Mouse (Mus musculus) gastrocnemius, adult 18-20 months (tissue): Measurements from ENCODE around the gene Pkn1. TPM values are rescaled to one million over a fixed set of nuclear protein-coding genes. Genes with fewer than 3 reads are reported as not detected.
A peak's percentile ranks its signal among the peaks of the same experiment; 100 is the strongest.

ENCODE experiments used
- DNase-seq: peaks from one replicate; pipeline ENCODE4 v3.0.0; 2021; ENCODE audit warnings: low spot score
- total RNA-seq, 2 experiments: library from RNA; stranded (reverse); gene quantifications; 2 replicates each; pipeline ENCODE4 v1.2.3; 2021

The Pkn1 gene
- total RNA-seq, 2 experiments from 2014 or later = 23.0 to 24.3 TPM

DNA sequence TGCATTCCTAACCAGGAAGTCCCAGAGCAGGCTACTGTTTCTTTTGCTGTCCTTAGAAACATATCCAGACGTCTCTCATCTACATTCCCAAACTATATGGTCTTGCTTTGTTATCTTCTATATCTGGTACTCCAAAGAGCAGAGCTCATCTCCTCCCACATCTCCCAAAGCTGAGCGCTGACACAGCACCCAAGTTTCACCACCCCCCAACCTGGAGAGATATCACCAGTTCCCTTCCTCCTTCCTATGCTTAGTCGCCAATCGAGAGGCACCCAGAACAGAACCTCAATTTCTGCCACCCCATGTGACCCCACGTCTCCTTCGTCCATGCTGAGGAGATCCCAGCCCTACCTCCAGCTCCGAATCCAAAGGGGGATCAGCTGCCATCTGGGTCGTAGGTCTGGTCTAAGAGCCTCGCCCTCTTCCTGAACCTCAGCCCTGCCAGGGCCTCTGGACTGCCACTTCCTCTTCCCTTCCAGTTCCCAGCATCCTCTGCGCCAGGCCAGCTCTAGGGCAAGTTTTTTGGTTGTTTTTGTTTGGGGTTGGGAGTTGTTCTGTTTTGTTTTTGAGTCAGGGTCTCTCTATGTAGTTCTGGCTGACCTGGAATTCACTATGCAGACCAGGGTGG lies 5.3 kb downstream of the Pkn1 start:
- no peak for DNase-seq

DNA sequence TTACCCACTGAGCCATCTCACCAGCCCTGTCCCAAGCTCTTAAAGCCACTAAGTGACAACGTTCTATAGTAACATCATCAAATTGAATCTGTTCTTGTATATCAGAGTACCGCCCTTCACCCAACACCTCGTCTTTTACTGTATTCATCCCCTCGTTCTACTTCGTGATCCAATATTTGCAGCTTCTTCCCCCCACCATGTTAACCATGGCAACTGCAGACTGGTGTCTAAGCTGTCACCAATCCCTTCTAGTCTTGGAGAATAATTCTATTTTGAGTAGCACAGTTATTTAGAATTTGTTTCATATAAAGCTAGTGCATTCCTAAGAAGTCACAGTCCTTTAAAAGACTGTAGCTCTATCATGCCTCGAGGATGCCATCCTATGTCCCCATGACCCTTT lies 9.7 kb downstream of the Pkn1 start:
- DNase-seq = no peak

DNA sequence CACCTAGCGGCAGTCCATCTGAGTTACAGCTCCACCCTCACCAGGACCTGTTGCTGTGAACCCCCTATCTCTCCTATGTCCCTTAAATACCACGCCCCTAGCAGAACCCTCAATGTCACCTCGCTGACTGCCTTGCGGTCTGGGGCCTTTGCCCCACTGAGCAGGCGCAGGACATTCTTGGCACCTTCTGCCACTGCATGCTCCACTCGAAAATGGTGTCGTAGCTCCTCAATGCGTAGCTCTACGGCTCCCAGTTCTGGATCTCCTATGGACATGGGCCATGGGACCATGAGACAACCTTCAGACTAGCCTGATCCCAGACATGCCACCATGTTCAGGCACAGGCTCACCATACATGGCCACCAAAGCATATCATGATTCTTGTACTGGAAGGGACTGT lies 14.5 kb downstream of the Pkn1 start:
- no peak for DNase-seq

DNA sequence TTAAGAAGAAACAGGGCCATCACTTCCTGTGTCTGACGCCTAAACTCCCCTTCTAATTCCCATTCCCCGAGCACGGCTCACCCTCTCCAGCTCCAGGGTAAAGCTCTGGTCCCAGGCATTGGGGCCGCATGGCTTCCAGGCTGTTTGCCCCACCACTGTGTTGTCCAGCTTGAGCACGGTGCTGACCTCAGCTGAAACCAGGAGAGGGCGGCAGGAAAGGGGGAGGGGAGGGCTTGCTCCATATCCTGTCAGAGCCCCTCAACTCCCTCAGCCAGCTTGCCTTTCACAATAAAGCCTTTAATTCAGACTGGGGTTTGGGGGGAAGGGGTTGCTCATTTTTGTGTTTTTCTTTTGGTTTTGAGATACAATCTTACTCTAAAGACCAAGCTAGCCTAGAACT lies 17.9 kb downstream of the Pkn1 start:
- DNase-seq = no peak

DNA sequence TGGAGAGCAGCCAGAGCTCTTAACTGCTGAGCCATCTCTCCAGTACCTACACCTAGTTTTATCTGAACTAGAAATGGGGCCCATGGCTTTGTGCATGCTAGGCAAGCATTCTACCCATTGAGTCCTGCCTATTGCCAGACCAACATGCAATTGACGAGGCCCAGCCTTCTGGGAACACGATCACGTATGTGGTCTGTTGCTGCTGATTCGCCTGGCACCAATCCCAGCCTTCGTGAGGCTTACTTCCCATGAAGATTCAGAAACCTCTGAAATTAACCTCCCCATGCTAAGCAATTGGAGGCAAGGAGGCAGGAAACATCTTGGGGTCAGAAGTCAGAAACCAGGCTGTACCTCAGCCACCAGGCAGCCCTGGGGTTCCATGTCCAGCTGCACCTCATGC lies 18.4 kb downstream of the Pkn1 start:
- no peak for DNase-seq

DNA sequence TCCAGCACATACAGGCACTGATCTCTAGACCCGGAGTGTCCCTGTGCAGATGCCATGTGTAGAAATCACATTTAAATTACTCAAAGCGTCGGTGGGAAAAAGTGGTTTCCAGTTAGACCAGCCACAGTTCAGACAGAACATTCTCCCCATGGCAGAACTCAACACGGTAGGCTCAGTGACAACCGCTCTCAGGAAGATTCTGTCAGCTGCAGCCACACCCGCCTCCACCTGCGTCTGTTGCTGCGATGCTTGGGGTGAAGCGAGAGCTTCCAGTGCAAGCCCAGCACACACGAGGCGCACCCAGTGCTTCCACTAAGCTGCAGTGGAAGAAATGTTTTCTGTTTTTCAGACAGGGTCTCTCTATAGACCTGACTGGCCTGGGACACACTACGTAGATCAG lies 19.1 kb downstream of the Pkn1 start:
- DNase-seq = no peak

DNA sequence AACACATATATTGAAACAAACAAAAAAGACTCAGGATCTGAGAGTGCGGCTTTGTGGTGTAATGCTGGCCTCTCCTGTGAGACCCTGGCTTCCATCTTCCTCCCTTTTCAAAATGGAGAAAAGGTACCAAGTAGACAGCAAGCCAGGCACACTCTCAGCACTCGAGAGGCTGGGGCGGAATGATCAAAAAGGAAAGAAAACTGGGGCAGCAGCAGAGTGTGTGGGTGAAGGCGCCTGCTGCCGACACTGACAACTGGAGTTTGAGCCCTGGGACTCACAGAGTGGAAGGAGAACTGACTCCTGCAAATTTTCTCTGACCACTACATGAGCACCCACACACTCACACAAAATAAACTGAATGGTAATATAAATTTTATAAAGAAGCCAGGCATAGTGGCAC lies 24.5 kb downstream of the Pkn1 start:
- DNase-seq = no peak

DNA sequence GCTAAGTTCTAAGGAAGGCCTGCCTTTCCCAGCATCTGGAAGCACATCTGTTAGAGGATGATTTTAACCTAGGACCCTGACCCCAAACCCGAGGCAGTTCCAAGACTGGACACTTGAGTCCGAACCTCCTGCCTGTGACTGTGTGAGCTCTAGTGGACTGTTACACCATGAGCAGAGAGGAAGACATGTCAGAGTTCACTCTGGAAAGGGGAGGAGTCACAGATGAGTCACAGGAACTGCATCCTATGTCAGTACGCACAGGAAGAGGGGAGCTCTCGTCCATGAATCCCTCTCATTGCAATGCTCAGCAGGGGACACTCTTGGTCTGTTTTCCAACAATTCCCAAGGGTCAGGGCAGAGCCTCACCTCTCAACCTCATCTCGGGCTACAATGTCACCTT lies 26.0 kb downstream of the Pkn1 start:
- DNase-seq = no peak

DNA sequence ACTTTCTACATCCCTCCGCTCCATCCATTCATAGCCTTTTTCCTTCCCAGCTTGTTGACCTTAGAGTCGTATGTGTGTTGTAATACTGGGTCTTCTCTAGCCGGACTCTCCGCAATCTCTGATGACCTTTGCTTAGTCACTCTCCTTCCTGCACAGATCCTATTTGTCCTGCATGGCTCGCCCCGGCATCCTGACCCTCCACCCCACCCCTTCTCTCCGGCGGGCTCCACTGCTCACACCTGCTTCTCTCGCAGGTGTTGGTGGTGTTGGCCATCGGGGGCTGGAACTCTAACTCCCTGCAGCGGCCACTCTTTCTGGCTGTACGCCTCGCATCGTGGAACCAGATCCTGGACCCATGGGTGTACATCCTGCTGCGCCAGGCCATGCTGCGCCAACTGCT lies 30.0 kb downstream of the Pkn1 start:
- no peak for DNase-seq

DNA sequence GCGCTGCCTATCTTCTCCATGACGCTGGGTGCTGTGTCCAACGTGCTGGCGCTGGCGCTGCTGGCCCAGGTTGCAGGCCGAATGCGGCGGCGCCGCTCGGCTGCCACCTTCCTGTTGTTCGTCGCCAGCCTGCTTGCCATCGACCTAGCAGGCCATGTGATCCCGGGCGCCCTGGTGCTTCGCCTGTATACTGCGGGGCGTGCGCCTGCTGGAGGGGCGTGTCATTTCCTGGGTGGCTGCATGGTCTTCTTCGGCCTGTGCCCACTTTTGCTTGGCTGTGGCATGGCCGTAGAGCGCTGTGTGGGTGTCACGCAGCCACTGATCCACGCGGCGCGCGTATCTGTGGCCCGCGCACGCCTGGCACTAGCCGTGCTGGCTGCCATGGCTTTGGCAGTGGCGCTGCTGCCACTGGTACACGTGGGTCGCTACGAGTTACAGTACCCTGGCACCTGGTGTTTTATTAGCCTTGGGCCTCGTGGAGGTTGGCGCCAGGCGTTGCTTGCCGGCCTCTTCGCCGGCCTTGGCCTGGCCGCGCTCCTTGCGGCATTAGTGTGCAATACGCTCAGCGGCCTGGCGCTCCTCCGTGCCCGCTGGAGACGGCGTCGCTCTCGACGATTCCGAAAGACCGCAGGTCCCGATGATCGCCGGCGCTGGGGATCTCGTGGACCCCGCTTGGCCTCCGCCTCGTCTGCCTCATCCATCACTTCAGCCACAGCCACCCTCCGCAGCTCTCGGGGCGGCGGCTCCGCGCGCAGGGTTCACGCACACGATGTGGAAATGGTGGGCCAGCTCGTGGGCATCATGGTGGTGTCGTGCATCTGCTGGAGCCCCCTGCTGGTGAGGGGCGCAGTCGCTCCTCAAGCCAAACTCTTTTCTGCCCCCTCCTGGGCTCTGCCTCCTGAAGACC lies 30.7 kb downstream of the Pkn1 start:
- DNase-seq = peak; percentile 40

DNA sequence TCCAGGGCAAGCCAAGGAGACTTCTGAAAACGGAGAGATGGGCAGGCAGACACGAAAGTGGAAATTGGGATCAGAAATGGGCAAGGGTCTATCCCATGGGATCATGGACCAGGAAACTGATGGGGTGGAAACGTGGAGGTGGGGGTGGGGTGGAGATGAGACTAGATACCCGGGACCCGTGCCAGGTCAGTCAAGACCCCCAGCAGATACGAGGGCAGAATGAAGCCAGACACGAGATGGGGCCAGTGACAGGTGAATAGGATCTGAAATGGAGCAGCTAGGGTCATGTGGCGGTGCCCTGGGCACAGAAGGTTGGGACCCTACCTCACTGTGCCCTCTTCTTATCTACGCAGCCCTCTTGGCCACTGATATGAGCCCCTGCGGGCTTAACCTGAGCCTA lies 31.5 kb downstream of the Pkn1 start:
- DNase-seq = no peak

DNA sequence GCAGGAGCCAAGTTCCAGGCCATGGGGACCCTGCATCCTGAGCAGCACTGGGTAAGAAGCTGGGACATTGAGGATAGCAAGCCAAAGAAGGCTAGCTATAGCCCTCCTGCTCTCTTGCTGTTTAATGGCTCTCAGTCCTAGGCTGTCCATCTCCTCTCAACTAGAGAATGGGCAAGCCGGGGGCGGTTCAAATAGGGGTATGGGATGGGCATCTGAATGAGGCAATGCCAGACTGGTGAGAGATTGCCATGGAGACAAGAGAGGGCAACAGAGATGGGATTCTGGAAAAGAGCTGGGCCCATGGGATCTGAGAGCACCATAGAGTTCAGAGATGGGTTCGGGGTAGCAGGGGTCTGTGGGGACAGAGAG lies 32.1 kb downstream of the Pkn1 start:
- DNase-seq = no peak

DNA sequence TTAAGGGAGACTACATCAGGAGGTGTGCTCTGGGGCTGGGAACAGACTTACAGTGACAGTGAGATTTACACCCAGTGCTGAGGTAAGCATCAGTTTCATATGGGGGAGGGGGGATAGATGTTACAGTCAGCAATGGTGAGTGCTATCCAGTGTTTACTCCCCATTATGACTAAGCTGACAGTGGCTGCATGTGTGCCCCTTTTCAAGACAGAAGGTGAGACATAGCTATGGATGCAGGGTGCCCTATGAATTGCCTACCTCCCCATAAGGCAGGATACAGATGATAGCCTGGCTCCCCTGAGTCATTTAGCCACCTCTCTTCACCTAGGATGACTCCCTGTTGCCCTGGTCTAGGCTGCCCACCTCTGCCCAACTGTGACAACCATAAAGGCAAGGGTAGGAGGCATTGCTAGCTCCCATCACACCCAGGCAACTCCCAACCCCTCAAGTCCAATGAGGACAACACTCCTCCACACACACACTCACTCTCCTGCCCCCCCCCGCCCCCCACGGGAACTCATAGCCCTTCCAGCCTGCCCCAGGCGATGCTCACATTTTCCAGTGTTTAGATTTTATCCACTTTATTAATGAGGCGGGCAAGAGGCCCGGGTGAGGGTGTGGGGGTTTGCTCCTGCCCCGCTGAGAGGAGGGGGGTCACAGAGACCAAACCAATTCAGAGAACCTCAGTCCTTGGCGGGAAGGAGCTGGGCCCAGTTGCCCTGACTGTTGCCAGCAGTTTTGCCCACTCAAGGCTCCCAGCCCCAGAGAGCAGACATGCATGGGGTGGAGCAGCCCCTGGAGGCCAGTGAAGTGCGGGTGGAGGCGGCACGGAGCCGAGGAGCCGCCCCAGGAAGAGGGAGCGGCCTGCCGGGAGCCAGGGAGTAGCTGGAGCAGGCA lies 32.8 kb downstream of the Pkn1 start, which contains the start of gene Ptger1:
Gene Ptger1, plus strand, starts transcription at position 710 of the 897 bp plus-strand sequence.
- DNase-seq = peak; percentile 53

DNA sequence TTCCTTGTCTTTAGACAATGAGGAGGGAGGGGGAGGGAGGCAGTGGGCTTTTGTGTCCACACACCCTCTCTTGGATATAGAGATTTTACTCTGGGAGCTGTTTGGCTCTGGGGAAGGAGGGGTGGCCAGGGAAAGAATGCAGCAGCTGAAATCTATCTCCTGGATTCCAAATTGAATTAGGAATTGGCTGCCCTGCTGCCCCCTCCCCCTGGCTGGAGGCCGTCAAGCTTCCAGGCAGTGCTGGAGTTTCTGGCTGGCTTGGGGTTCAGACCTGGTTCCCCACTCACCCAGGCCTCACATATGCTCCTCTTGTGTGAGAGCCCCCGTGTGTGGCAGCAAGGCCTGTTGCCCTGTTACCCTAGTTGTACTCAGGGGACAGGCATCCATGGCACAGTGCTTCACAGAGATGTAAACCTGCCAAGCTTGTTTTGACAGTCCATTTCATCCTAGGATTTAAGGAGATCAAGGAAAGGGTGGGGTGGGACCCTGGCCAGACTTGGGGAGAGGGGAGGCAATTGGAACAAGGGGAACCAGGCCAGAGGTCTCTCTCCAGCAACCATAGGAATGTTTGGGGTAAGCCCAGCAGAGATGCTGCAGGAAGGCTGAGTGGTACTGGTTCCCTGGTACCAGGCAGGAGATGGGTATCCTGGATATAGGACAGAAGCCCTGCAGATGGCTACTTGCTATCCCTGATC lies 33.9 kb downstream of the Pkn1 start:
- no peak for DNase-seq

DNA sequence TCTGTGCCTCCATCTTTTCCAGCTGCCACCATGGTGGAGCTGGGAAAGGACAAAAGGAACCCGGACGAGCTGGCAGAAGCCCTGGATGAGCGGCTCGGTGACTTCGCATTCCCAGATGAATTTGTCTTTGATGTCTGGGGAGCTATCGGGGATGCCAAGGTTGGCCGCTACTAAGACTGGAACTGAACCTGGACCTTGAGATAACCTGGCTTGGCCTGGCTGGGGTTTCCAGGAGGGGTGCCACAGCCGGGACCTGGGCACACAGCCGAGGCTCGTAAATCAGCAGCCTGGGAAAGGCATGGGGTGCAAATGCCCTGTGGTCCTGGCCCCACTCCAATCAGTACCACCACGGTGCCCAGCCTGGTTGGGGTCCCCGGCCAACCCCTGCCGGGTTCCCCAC lies 34.9 kb downstream of the Pkn1 start:
- DNase-seq = no peak

DNA sequence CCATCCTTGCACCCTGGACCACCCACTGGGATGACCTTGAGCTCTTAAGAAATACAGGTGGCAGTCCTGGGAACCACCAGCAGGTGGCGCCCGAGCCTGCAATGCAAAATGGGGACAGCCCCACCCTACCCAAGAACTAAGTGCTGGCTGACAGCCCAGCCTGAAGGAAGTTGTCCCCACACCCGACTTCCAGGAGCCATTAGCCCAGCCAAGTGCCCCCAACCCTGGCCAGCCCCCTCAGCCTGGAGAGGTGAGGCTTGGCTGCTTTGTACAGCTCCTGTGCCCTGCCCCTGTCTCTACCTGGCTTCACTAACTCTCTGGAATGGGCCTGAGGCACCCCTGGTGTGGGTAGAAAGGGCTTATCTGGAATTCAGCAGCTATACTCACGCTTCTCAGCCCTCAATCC lies 36.6 kb downstream of the Pkn1 start:
- DNase-seq = peak; percentile 91

DNA sequence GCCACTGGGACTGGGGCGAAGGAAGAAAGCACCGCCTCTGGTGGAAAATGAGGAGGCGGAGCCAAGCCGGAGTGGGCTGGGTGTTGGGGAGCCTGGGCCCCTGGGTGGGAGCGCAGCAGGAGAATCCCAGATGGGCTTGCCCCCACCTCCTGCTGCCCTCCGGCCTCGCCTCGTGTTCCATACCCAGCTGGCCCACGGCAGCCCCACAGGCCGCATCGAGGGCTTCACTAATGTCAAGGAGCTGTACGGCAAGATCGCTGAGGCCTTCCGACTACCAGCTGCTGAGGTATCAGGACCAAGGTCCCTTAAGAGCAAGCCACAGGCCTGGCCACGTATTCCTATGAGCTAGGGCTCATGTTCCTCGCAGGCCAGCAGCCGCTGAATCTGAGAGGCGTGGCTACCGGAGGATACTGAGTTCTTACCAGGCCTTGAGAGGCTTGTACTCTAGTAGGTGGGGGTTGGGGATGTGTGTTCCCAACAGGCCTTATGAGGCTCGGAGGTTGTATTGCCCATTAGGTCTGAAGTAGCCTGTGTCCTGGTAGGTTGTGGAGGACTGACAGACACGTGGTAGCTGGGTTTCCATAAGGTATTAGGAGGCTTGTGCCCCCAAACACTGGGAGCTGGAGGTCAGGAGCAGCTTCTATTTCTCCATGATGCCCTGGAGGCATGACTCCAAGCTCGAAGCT lies 37.8 kb downstream of the Pkn1 start:
- no peak for DNase-seq

DNA sequence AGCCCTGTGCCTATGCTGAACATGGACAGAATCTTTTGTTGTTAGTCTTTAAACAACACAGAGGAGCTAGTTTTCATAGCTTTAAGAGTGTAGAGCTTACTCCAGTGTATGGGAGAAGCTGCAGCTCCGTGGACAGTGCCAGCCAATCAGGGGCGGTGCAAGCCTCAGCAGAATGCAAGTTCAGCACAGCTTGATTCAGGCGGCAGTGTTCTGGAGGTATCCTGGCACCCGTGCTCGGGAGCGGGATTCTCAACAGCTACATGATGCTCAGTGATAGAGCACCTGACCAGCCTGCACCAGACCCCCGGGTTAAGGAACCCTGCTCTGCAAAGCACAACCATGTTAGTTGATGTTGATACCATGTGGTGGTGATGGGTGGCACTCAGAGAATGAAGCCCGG lies 38.4 kb downstream of the Pkn1 start:
- no peak for DNase-seq

DNA sequence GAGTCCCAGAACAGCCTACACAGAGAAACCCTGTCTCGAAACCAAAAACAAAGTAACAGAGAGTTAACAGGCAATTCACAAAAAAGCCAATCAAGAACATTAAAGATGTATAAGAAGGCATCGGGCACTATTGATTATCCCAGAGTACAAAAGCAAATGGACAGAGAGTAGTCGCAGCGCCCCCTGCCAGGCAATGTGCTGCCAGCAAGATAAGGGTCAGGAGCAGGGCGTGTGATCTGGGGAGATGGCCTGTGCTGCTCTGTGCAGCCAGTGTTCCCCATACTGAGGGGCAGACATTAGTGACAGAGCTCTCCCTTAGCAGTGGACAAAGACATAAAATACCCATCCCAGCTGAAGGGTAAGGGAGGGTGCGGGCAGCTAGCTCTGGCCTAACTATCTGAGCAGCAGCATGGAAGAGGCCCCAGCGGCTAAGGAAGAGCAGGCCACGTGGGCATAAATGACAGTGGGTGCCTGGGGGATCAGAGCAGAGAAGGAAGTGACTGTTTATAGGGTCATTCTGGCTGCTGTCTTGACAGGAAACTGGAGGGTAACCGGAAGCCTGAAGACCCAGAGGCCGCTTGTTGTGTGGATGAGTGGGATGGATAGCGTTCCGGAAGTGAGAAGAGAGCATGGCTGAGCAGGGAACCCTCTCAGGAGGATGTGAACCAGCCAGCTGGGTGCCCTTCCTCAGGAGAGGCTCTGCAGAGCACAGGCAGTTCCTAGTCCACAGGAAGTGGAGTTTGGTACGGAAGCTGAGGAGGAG lies 42.3 kb downstream of the Pkn1 start:
- no peak for DNase-seq

DNA sequence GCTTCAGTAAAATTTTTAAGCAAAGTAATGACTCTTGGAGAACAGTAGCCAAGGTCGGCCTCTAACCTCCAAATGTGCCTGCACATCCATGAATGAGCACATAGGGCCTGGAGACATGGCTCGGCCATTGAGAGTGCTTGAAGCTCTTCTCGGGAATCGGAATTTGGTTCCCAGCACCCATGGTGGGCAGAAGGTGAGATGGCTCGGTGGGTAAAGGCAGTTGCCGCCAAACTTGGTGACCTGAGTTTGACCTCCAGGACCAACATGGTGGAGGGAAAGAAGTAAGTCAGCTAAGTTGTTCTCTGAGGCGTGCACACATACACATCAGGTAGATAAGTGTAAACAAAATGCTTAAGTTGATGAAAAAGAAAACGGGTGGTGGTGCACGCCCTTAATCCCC lies 42.9 kb downstream of the Pkn1 start:
- DNase-seq = no peak
